Mouse (Mus musculus) central nervous system, embryonic 11.5 days (tissue): Measurements from ENCODE around the gene Olfr967. TPM values are rescaled to one million over a fixed set of nuclear protein-coding genes. Genes with fewer than 3 reads are reported as not detected.

Source experiments
- polyA plus RNA-seq: library from polyadenylated mRNA; depleted of rRNA; stranded (reverse); fragments of >200 nt; gene quantifications from 2 replicates; pipeline ENCODE4 v1.2.3, GENCODE M21; 2012; rRNA removed

Olfr967 gene
- not detected in 2 replicates for polyA plus RNA-seq

GRCm38 (mm10) chr9:39745949-39746348 lies at the start of gene Olfr967:
Olfr967 (plus strand) TSS chr9:39746249.

GRCm38 (mm10) chr9:39707017-39707416 lies 39.0 kb upstream of the Olfr967 start, which contains the start of gene Olfr149:
Olfr149 (minus strand) TSS chr9:39707117.

DNA sequence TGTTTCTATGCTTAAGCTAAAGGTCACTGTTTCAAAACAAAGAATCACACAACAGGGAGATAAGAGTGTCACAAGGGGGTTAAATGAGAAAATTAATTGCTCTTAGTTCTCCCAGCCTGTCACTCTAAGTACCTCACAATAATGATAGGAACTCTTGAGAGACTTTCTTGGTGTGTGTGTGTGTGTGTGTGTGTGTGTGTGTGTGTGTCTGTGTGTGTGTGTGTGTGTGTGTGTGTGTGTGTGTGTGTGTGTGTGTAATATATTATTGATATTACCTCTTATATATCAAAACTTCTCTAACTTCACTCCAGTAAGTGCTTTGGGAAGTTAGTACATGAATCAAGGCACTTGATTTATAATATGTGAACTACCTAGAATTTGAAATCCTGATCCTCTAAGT lies 35.0 kb upstream of the Olfr967 start, which contains the start of gene Olfr965:
Olfr965 (plus strand) TSS at position 301 of the 400 bp plus-strand sequence.

GRCm38 (mm10) chr9:39730678-39731077 lies 15.4 kb upstream of the Olfr967 start, which contains the start of gene Olfr150:
Olfr150 (plus strand) TSS chr9:39730978.

GRCm38 (mm10) chr9:39783153-39783552 lies 37.1 kb downstream of the Olfr967 start, which contains the start of gene Olfr968:
Olfr968 (minus strand) TSS chr9:39783253.

GRCm38 (mm10) chr9:39790558-39790957 lies 44.5 kb downstream of the Olfr967 start, which contains the start of gene Olfr969:
Olfr969 (plus strand) TSS chr9:39790945.

Other genes starting within 250 kb of the Olfr967 start
- not detected in 2 replicates for gene Olfr957, start 230.4 kb upstream of the Olfr967 start, polyA plus RNA-seq
- gene Olfr958, start 192.2 kb upstream of the Olfr967 start, polyA plus RNA-seq: not detected in 2 replicates
- gene Olfr959, start 170.7 kb upstream of the Olfr967 start, polyA plus RNA-seq: not detected in 2 replicates
- 13.6 and 24.2 TPM in 2 replicates for gene AW551984, start 141.8 kb upstream of the Olfr967 start, polyA plus RNA-seq
- gene Olfr148, start 135.6 kb upstream of the Olfr967 start, polyA plus RNA-seq: 0.04 TPM in 1 of 2 replicates, not detected in the other
- gene Olfr960, start 124.9 kb upstream of the Olfr967 start, polyA plus RNA-seq: 0.07 TPM in 1 of 2 replicates, not detected in the other
- not detected in 2 replicates for gene Olfr961, start 101.2 kb upstream of the Olfr967 start, polyA plus RNA-seq
- gene Olfr963, start 79.0 kb upstream of the Olfr967 start, polyA plus RNA-seq: not detected in 2 replicates
- not detected in 2 replicates for gene Olfr149, start 39.1 kb upstream of the Olfr967 start, polyA plus RNA-seq
- gene Olfr965, start 34.9 kb upstream of the Olfr967 start, polyA plus RNA-seq: not detected in 2 replicates
- not detected in 2 replicates for gene Olfr150, start 15.3 kb upstream of the Olfr967 start, polyA plus RNA-seq
- not detected in 2 replicates for gene Olfr968, start 37.0 kb downstream of the Olfr967 start, polyA plus RNA-seq
- gene Olfr969, start 44.7 kb downstream of the Olfr967 start, polyA plus RNA-seq: not detected in 2 replicates
- not detected in 2 replicates for gene Olfr970, start 62.6 kb downstream of the Olfr967 start, polyA plus RNA-seq
- not detected in 2 replicates for gene Olfr971, start 90.6 kb downstream of the Olfr967 start, polyA plus RNA-seq
- gene Olfr972, start 120.2 kb downstream of the Olfr967 start, polyA plus RNA-seq: not detected in 2 replicates
- not detected in 2 replicates for gene Olfr229, start 161.1 kb downstream of the Olfr967 start, polyA plus RNA-seq
- not detected in 2 replicates for gene Olfr974, start 191.3 kb downstream of the Olfr967 start, polyA plus RNA-seq
- not detected in 2 replicates for gene Olfr975, start 205.8 kb downstream of the Olfr967 start, polyA plus RNA-seq
- gene Olfr976, start 214.9 kb downstream of the Olfr967 start, polyA plus RNA-seq: not detected in 2 replicates
- not detected in 2 replicates for gene Olfr978, start 245.9 kb downstream of the Olfr967 start, polyA plus RNA-seq